Mouse (Mus musculus): ENCODE measurements around the gene Gjd2. TPM values are rescaled to one million over a fixed set of nuclear protein-coding genes. Genes with fewer than 3 reads are reported as not detected.

Gjd2 gene
- total RNA-seq (2021): not detected
- long read RNA-seq, experiment 1: 0 reads
- long read RNA-seq, experiment 2: 0 reads

DNA sequence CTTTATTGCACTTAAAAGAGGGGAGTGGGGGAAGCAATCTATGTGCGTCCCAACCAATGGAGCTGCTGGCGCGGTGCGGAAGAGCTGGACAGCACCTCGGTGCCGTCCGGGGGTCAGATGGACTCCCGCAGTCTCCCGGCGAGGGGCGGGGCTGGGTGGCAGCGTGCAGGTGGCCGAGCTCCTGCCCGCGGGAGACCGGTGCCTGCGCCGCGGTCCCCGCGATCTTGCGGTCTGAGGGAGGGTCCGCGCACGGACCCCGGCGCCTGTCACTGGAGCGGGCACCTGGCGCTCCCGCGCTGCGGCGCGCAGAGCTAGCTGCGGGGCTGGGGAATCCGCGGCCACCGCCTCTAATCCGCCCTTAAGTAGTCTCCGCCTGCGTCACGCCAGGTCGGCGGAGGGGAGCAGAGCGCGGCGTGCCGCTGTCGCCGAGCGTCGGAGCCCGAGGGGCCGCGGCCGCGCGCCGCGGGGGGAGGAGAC lies at the start of gene Gjd2:
Gene Gjd2 (minus strand): TSS at position 325 of the 477 bp plus-strand sequence.
- no peak for DNase-seq
- intact Hi-C loops (cut with DNase I): no loop called here

- no peak for DNase-seq
- intact Hi-C loops (cut with DNase I): no loop called here
Observed at GRCm38 (mm10) chr2:114060071-114060591, 46.7 kb upstream of the Gjd2 start.

DNA sequence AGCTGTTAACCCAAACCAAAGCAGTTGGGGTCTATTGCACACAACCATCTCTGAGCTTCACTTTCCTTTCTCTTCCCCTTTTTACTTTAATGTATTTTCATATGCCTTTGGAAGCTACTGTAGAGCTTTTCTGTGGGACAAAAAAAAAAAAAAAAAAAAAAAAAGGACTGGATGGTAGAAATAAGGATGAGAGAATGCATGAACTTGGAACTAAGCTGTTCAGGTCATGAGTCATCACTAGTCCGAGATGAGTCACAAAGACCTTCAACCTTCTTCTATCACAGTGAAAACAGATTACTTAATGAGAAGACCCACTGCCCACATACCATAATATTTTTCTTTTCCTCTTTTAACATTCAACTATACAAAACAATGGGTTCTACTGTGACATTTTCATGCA lies 46.2 kb upstream of the Gjd2 start:
- intact Hi-C loops (cut with DNase I): no loop called here
- no peak for DNase-seq

GRCm38 (mm10) chr2:114058226-114058796 lies 44.9 kb upstream of the Gjd2 start:
- intact Hi-C loops (cut with DNase I): no loop called here
- no peak for DNase-seq

GRCm38 (mm10) chr2:114057303-114057853 lies 44.0 kb upstream of the Gjd2 start:
- intact Hi-C loops (cut with DNase I): no loop called here
- DNase-seq: peak; percentile 44 to 49

DNA sequence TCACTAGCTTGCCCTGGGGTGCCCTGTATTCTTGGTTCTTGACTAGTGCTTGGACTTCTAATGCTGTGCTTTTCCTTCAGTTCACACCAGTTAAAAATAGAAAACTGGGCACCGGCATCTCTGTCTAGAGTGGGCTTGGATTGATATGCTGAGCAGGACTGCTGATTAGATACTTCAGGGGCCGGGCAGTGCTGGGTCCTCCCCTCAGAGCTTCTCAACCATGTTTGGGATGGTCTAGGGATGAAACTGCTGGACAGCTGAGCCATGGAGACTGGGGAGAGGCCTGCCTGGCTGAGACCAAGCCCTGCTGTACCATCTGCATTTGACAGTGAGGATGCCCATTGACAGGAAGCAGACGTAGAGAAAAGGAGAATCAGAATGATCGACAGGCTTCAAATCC lies 40.7 kb upstream of the Gjd2 start:
- no peak for DNase-seq
- intact Hi-C loops (cut with DNase I): loop anchor here (5.0 kb wide), 1 partner anchor 78 kb away; no protein-coding TSS in a partner anchor

DNA sequence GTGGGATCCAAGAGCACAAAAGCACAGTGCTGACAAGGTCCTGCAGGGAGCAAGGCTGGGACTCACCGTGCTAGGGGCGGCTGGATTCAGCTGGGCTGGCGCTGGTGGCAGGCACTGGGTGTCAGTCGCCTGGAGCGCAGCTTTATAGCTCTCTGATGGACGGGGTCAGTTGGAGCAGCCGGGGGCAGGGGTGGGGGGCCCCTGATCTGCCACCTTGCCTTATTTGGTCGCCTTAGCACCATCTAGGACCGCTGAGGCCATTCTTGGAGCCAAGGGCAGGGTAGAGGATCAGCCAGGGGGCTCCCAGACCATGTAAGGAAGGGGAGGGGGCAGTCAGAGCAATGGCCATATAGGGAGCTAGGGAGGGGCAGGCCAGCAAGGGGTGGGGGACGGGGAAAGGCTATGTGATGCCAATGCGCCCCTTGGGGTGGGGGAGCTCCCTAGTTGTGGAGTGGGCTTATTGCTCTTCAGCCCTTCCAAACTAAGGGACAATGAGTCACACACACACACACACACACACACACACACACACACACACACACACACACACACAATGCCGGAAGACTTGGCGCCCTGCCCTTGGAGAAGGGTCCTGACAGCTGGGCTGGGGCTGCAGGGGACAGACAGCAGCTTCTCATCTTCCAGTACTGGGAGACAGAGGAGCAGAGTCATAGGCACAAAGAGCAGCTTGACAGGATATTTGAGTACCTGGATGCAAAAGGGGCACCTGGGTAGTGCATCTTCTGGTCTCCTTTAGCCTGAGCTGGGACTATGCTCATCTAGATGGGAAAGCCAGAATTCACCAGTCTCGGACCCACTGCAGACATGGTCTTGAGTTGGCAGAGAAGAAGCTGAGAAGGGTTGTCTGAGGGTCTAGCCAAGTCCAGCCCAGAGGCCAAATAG lies 39.5 kb upstream of the Gjd2 start, which contains the start of gene Actc1:
Gene Actc1 (minus strand): TSS at position 853 of the 903 bp plus-strand sequence.
- no peak for DNase-seq
- intact Hi-C loops (cut with DNase I): loop anchor here (5.0 kb wide), 1 partner anchor 79 kb away; no protein-coding TSS in a partner anchor

- no peak for DNase-seq
- intact Hi-C loops (cut with DNase I): loop anchor here (5.0 kb wide), 1 partner anchor 80 kb away; no protein-coding TSS in a partner anchor
Observed at GRCm38 (mm10) chr2:114051871-114052241, 38.4 kb upstream of the Gjd2 start.

- DNase-seq: no peak
- intact Hi-C loops (cut with DNase I): loop anchor here (5.0 kb wide), 1 partner anchor 81 kb away; no protein-coding TSS in a partner anchor
Observed at GRCm38 (mm10) chr2:114051111-114051870, 37.9 kb upstream of the Gjd2 start.

DNA sequence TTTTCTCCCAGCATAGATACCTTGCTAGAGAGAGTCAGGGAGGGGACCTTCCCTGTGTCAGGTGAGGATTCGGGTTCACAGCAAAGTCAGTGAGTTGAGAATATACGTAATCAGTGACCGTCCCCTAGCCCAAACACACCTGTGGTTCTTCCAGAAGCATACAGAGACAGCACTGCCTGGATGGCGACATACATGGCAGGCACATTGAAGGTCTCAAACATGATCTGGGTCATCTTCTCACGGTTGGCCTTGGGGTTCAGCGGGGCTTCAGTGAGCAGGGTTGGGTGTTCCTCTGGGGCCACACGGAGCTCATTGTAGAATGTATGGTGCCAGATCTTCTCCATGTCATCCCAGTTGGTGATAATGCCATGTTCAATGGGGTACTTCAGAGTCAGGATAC lies 36.7 kb upstream of the Gjd2 start:
- no peak for DNase-seq
- intact Hi-C loops (cut with DNase I): loop anchor here (5.0 kb wide), 1 partner anchor 82 kb away; no protein-coding TSS in a partner anchor

DNA sequence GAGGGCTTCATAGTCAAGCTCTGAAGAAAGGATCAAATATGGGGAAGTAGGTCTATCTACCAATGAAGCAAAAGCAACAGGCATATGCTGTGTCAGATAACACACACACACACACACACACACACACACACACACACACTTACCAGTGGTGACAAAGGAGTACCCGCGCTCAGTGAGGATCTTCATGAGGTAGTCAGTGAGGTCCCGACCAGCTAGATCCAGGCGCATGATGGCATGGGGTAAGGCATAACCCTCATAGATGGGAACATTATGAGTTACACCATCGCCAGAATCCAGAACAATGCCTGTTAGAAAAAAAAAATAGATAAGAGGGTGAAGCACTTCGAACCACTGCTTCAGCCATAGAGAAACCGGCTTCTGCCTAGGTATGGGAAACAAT lies 36.0 kb upstream of the Gjd2 start:
- intact Hi-C loops (cut with DNase I): no loop called here
- DNase-seq: no peak

GRCm38 (mm10) chr2:114047960-114048611 lies 34.7 kb upstream of the Gjd2 start:
- DNase-seq: no peak
- intact Hi-C loops (cut with DNase I): no loop called here

DNA sequence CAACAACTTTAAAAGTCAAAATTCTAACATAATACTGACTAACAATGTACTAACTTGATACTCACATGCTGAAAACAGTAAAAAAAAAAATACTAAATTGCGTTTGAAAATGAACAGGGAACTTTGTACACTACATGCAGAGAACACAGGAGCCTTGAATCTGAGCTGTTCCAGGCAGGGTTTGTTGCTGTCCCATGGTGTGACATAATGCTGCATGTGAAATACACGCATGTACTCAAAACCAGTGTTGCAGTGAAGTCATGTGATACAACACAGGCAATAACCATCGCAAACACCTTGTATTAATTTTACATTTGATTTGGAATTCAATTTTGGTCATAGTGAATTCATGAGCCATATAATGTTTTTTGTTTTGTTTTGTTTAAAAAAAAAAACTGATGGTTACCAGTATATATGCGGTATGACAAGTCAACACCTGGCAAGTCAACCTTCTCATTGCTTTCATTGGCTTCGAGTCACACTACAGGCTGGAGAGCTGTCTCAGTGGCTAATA lies 32.8 kb upstream of the Gjd2 start:
- no peak for DNase-seq
- intact Hi-C loops (cut with DNase I): no loop called here

- DNase-seq: no peak
- intact Hi-C loops (cut with DNase I): no loop called here
Observed at GRCm38 (mm10) chr2:114037926-114038325, 24.5 kb upstream of the Gjd2 start.

- intact Hi-C loops (cut with DNase I): no loop called here
- DNase-seq: no peak
Observed at GRCm38 (mm10) chr2:114032259-114032658, 18.8 kb upstream of the Gjd2 start.

DNA sequence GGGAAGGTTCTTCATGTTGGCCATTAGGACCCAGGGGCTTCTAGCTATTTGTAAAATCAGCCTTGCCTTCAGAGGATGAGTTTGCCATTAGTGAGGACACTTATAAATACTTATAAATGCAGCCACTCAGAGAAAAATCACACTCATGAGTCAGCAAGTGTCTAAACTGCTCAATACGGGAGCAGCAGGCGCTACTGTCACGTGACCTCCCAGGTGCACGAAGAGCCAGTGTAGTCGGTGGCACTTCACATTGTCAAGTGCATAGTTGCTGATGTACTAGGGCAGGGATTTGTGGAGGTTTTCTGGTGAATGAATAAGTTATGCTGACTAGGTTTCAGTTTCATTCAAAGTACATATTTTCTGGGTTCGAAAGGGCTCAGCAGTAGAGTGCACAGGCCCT lies 10.0 kb upstream of the Gjd2 start:
- intact Hi-C loops (cut with DNase I): no loop called here
- DNase-seq: no peak

DNA sequence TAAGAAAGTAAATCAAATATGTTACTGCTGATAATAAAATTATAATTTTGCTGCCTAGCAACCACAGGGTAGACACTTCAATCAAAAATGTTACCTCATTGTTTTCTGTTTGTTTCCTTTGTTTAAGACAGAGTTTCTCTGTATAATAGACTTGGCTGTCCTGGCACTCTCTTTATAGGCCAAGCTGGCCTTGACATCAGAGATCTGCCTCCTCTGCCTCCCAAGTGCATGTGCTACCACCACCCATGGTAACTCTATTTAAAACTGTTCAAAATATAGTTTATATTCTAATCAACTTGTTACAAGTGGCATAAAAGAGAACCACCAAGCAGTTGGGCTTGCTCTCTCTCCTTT lies 6.8 kb upstream of the Gjd2 start:
- intact Hi-C loops (cut with DNase I): no loop called here
- no peak for DNase-seq

DNA sequence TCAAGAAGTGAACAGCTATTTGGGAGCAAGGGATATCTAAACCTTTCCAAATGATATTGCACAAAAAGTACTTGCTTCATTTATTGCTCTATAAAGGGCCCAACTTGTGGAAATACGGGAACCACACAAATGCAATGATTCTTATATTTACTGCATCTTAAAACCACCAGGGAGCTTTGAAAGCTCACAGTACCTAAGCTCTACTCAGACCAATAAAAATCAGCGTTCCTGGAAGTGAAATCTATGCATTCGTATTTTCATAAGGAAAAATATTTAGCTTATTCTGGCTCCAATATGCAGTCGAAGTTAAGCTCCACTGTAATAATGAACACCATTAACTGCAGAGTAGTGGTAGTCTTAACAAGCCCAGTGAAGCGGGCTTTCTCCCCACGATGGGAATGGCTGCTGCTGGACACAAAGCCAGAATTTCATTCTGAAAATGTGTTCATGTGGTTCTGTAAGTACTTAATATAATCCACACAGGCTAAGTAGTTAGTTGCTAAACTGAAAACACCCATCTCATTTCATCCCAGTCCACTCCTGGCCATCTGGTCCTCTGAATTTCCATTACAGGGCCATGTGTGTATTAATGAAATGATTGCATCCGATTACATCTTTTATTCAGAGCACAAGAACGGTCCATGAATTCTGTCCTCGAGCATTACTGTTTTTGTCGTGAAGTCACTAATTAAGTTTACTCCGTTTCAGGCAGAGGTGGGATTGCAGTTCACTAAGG lies 6.2 kb upstream of the Gjd2 start:
- intact Hi-C loops (cut with DNase I): no loop called here

DNA sequence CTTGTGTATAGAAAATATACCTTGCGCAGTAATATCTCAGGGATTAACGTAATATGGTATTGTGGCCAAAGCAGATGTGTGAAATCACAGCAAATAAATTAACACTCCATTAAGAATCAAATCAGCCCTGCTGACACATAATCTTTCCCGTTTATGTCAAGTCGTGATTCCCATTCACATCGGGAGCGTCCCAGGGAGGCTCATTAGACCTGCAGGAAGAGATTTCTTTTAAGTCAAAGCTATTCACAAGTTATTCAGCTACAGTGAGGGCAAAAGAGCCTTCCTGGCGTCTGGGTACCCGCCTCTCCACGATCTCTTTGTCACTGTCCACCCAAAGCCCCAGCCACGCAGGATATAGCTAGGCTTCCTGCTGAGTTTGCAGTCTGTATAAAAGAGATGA lies 4.7 kb upstream of the Gjd2 start:
- DNase-seq: no peak
- intact Hi-C loops (cut with DNase I): no loop called here

More for the DNA sequence above, 6.2 kb upstream of the Gjd2 start:
- no peak for DNase-seq

Measured in gastrocnemius, postnatal 36 days (tissue).